Mouse (Mus musculus): ENCODE measurements around the gene Znhit1. TPM values are rescaled to one million over a fixed set of nuclear protein-coding genes. Genes with fewer than 3 reads are reported as not detected.

Znhit1 gene
- polyA plus RNA-seq, 1 experiment = 308 TPM

DNA sequence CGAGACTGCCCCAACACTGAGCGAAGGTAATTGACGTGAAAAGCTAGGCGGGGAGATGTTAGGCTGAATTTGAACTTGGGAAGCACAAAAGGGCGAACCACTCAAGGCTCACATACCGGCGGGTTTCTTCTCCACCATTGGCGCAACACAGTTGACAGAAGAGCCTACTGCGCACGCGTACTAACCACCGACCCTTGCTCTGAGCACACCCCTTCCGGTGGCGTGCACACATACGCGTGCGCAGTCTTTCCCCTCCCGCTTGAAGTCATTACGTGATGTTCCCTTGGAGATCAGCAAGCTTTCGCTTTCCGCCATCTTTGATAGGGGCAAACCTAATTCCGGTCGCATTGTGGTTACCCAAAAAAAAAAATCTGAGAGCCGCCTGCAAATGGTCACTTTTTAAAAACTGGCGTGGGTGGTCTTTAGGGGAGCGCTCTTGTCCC lies 1.1 kb downstream of the Znhit1 start, which contains the start of gene Plod3:
Plod3 (plus strand) TSS at position 325 of the 443 bp plus-strand sequence.
- Histone ChIP-seq H3K27me3 (ENCODE audit: control insufficient read depth, insufficient read depth, low read length) (no peaks in the 10 kb centered on the region), H3K36me3 (ENCODE audit: control insufficient read depth, insufficient read depth, low read length) (no peaks in the 10 kb centered on the region; the same call in 1 of the 2 replicates), H3K4me1 (ENCODE audit: control insufficient read depth, insufficient read depth, low read length) (peaks cover 15% of the 10 kb centered on the region), H3K27ac (ENCODE audit: control insufficient read depth, insufficient read depth, low read depth, low read length) (peak within 1 kb of the TSS; percentile 93), H3K4me3 (ENCODE audit: control insufficient read depth, low read depth, low read length) (peak within 1 kb of the TSS; percentile 94)
- TF ChIP-seq POLR2A (IDR thresholded peaks at IDR 0.05; ENCODE audit: control insufficient read depth, low read depth, low read length) (peak; percentile 98), CTCF (IDR thresholded peaks at IDR 0.05; ENCODE audit: control insufficient read depth, insufficient read depth, insufficient replicate concordance, low read depth, low read length) (no peak)

- Histone ChIP-seq H3K27me3 (ENCODE audit: control insufficient read depth, insufficient read depth, low read length) (no peaks in the 10 kb centered on the region), H3K36me3 (ENCODE audit: control insufficient read depth, insufficient read depth, low read length) (no peaks in the 10 kb centered on the region; the same call in 1 of the 2 replicates), H3K4me3 (ENCODE audit: control insufficient read depth, low read depth, low read length) (no peak overlapping the region), H3K4me1 (ENCODE audit: control insufficient read depth, insufficient read depth, low read length) (peaks cover 15% of the 10 kb centered on the region), H3K27ac (ENCODE audit: control insufficient read depth, insufficient read depth, low read depth, low read length) (no peak overlapping the region)
- TF ChIP-seq POLR2A (IDR thresholded peaks at IDR 0.05; ENCODE audit: control insufficient read depth, low read depth, low read length) = no peak
- TF ChIP-seq CTCF (IDR thresholded peaks at IDR 0.05; ENCODE audit: control insufficient read depth, insufficient read depth, insufficient replicate concordance, low read depth, low read length) = no peak
Observed at GRCm38 (mm10) chr5:136984828-136985227, 3.0 kb downstream of the Znhit1 start.

DNA sequence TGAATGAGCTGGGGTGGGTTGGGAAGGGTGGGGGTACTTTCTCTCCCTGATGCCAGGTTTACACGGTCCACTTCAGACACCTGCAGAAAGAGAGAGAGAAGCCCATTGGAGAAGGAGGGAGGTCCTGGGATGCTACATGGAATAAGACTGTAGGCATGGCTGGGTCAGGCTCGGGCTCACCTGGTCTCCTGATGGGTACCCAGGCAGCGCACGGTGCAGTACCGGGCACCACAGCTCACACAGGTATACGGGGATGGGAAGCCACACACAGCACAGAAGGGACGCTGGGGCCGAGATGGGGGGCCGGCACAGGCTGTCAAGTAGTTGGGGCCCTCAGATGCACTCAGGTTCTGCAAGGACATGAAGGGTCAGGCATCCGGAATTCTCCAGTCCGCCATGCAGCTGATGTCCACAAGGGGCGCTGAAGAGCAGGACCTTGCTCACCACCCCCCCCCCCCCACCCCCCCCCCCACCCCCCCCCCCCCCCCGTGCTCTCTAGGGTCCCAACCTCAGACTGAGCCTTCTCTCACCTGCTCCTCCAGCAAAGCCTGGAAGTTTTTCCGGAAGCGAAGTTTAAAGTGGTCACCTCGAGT lies 5.4 kb downstream of the Znhit1 start:
- Histone ChIP-seq H3K4me1 (ENCODE audit: control insufficient read depth, insufficient read depth, low read length) (peaks cover 7% of the 10 kb centered on the region), H3K36me3 (ENCODE audit: control insufficient read depth, insufficient read depth, low read length) (no peaks in the 10 kb centered on the region; the same call in 1 of the 2 replicates), H3K4me3 (ENCODE audit: control insufficient read depth, low read depth, low read length) (no peak overlapping the region), H3K27me3 (ENCODE audit: control insufficient read depth, insufficient read depth, low read length) (no peaks in the 10 kb centered on the region), H3K27ac (ENCODE audit: control insufficient read depth, insufficient read depth, low read depth, low read length) (no peak overlapping the region)
- TF ChIP-seq CTCF (IDR thresholded peaks at IDR 0.05; ENCODE audit: control insufficient read depth, insufficient read depth, insufficient replicate concordance, low read depth, low read length) (peak; percentile 52; the same call in 1 of the 2 replicates), POLR2A (IDR thresholded peaks at IDR 0.05; ENCODE audit: control insufficient read depth, low read depth, low read length) (no peak)

DNA sequence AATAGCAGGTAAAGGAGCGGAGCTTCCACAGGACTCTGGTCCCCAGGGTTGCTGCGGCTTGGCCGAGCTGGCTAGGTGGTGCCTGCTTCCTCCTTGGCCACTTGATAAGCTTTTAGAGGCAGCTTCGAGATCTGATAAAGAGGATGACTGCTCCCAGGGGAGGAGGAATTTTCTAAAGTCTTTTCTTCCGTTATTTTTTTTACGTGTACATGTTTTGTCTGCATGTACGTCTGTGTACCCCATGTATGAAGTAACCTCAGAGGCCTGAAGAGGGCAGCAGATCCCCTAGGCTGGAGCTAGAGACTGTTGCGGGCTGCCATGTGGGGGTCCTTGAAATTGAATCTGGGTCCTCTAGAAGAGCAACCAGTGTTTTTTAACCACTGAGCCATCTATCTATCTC lies 6.8 kb downstream of the Znhit1 start:
- TF ChIP-seq CTCF (IDR thresholded peaks at IDR 0.05; ENCODE audit: control insufficient read depth, insufficient read depth, insufficient replicate concordance, low read depth, low read length) (no peak), POLR2A (IDR thresholded peaks at IDR 0.05; ENCODE audit: control insufficient read depth, low read depth, low read length) (no peak)
- H3K36me3 ChIP-seq (ENCODE audit: control insufficient read depth, insufficient read depth, low read length) = no peaks in the 10 kb centered on the region; the same call in 1 of the 2 replicates

GRCm38 (mm10) chr5:136979762-136980161 lies 8.1 kb downstream of the Znhit1 start:
- Histone ChIP-seq H3K4me3 (ENCODE audit: control insufficient read depth, low read depth, low read length) (no peak overlapping the region), H3K36me3 (ENCODE audit: control insufficient read depth, insufficient read depth, low read length) (no peaks in the 10 kb centered on the region; the same call in 1 of the 2 replicates), H3K4me1 (ENCODE audit: control insufficient read depth, insufficient read depth, low read length) (0 out of 2 replicates have a peak, but pooled peaks cover 2% of the 10 kb centered on the region), H3K27ac (ENCODE audit: control insufficient read depth, insufficient read depth, low read depth, low read length) (no peak overlapping the region), H3K27me3 (ENCODE audit: control insufficient read depth, insufficient read depth, low read length) (no peaks in the 10 kb centered on the region)
- TF ChIP-seq CTCF (IDR thresholded peaks at IDR 0.05; ENCODE audit: control insufficient read depth, insufficient read depth, insufficient replicate concordance, low read depth, low read length) = no peak
- TF ChIP-seq POLR2A (IDR thresholded peaks at IDR 0.05; ENCODE audit: control insufficient read depth, low read depth, low read length) = no peak

More for the DNA sequence above, 6.8 kb downstream of the Znhit1 start:
- H3K27me3 ChIP-seq (ENCODE audit: control insufficient read depth, insufficient read depth, low read length) = no peaks in the 10 kb centered on the region
- H3K27ac ChIP-seq (ENCODE audit: control insufficient read depth, insufficient read depth, low read depth, low read length) = no peak overlapping the region
- peaks cover 2% of the 10 kb centered on the region; the same call in 1 of the 2 replicates for H3K4me1 ChIP-seq (ENCODE audit: control insufficient read depth, insufficient read depth, low read length)
- H3K4me3 ChIP-seq (ENCODE audit: control insufficient read depth, low read depth, low read length) = no peak overlapping the region

GRCm38 (mm10) chr5:136977769-136978168 lies 10.1 kb downstream of the Znhit1 start:
- no peak for TF ChIP-seq POLR2A (IDR thresholded peaks at IDR 0.05; ENCODE audit: control insufficient read depth, low read depth, low read length)
- no peak for TF ChIP-seq CTCF (IDR thresholded peaks at IDR 0.05; ENCODE audit: control insufficient read depth, insufficient read depth, insufficient replicate concordance, low read depth, low read length)

DNA sequence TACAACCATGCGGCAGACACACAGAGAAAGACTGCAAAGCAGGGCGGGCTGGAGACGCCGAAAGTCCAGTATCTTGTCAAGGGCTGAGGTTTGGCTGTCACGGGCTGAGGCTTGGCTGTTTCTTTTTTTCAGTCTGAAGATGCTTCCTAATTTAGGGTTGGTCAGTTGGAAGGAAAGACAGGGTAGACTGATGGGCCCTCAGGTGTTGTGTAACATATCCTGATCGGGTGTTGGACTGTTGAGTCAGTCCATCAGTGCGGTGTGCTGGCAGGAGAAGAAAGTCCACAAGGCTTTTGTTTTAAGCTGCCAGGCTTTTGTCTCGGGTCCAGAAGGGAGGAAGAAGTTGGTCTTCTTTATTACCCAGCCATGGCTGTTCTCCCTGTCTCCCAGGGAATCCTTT lies 14.2 kb downstream of the Znhit1 start:
- Histone ChIP-seq H3K4me3 (ENCODE audit: control insufficient read depth, low read depth, low read length) (no peak overlapping the region), H3K36me3 (ENCODE audit: control insufficient read depth, insufficient read depth, low read length) (no peaks in the 10 kb centered on the region), H3K27me3 (ENCODE audit: control insufficient read depth, insufficient read depth, low read length) (no peaks in the 10 kb centered on the region), H3K4me1 (ENCODE audit: control insufficient read depth, insufficient read depth, low read length) (no peaks in the 10 kb centered on the region), H3K27ac (ENCODE audit: control insufficient read depth, insufficient read depth, low read depth, low read length) (no peak overlapping the region)
- TF ChIP-seq CTCF (IDR thresholded peaks at IDR 0.05; ENCODE audit: control insufficient read depth, insufficient read depth, insufficient replicate concordance, low read depth, low read length) (no peak), POLR2A (IDR thresholded peaks at IDR 0.05; ENCODE audit: control insufficient read depth, low read depth, low read length) (no peak)

More at GRCm38 (mm10) chr5:136977769-136978168, 10.1 kb downstream of the Znhit1 start:
- Histone ChIP-seq H3K4me3 (ENCODE audit: control insufficient read depth, low read depth, low read length) (no peak overlapping the region), H3K36me3 (ENCODE audit: control insufficient read depth, insufficient read depth, low read length) (no peaks in the 10 kb centered on the region), H3K27ac (ENCODE audit: control insufficient read depth, insufficient read depth, low read depth, low read length) (no peak overlapping the region), H3K4me1 (ENCODE audit: control insufficient read depth, insufficient read depth, low read length) (0 out of 2 replicates have a peak, but pooled peaks cover 2% of the 10 kb centered on the region), H3K27me3 (ENCODE audit: control insufficient read depth, insufficient read depth, low read length) (no peaks in the 10 kb centered on the region)

All from testis, adult 2 months (tissue).